9 mouse cellular contexts compared by ENCODE assay signal in the genomic region with DNA sequence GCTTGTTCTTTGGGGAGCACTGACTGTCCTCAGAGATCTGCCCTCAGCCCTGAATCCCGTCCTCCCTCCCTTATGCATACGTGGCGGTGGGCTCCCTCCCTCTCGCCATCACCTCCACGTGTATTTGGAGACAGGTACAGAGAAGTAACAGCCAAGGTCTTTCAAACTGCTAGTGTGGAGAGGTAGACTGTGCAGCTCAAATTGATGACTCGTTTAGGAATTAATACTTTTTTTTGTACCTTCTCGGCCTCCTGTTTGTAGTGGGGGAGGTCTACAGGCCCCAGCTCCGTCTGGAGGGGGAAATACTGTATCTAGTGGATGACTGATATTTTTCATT.
DNase-seq lines count a peak whose midpoint lies in the region; ATAC-seq and TF ChIP-seq lines count a peak whose summit lies in the region.
"Had no signal": no experiment of that assay in that cellular context is flagged by ENCODE, and none has a peak within 500 bp of the region (broad histone marks: within the 10 kb centered on the region; RNA-seq: fewer than 3 reads in every experiment).

No protein-coding gene starts in this region.

- no peaks in the 10 kb centered on the region for H3K9me3 ChIP-seq in heart, embryonic 11.5 days (replicated peaks; ENCODE audit: control insufficient read depth, low read length)
- no peaks in the 10 kb centered on the region for H3K9me3 ChIP-seq in ES-E14 (ENCODE audit: control insufficient read depth, insufficient read depth, low read depth, low read length)
- no peaks in the 10 kb centered on the region for H3K9me3 ChIP-seq in forebrain, embryonic 16.5 days (ENCODE audit: control insufficient read depth, low read length)
- H3K9me3 ChIP-seq in midbrain, embryonic 10.5 days (replicated peaks) = no peaks in the 10 kb centered on the region

- peak overlapping the region; percentile 65 for H3K4me3 ChIP-seq in heart, embryonic 11.5 days (ENCODE audit: low read depth, low read length)
- H3K4me3 ChIP-seq in ES-E14 (ENCODE audit: insufficient read depth in 1 of 2, low read depth in 1 of 2, low read length in 2 of 2, poor library complexity in 1 of 2, severe bottlenecking in 1 of 2) = peak overlapping the region; percentile 80 to 85
- H3K4me3 ChIP-seq in forebrain, embryonic 16.5 days (replicated peaks; ENCODE audit: low read length) = peak overlapping the region; percentile 70
- peak overlapping the region; percentile 66 for H3K4me3 ChIP-seq in midbrain, embryonic 10.5 days

- intact Hi-C loops in heart, postnatal 36 days (cut with DNase I) = loop anchor here (5.0 kb wide), 1 partner anchor 217 kb away; no protein-coding TSS in a partner anchor

- H3K4me2 ChIP-seq in heart, embryonic 11.5 days = peak overlapping the region; percentile 91
- peak overlapping the region; percentile 89 for H3K4me2 ChIP-seq in forebrain, embryonic 16.5 days (ENCODE audit: low read length)

- H3K4me1 ChIP-seq in heart, embryonic 11.5 days (ENCODE audit: control insufficient read depth, insufficient read depth, low read length) = peaks cover 10% of the 10 kb centered on the region; the same call in 1 of the 2 replicates
- peaks cover 0 to 4% of the 10 kb centered on the region in 2 experiments; a peak in 1 of 4 replicates for H3K4me1 ChIP-seq in ES-E14 (ENCODE audit: control insufficient read depth in 2 of 2, insufficient read depth in 2 of 2, low read length in 2 of 2, poor library complexity in 1 of 2)
- H3K4me1 ChIP-seq in forebrain, embryonic 16.5 days (replicated peaks; ENCODE audit: control insufficient read depth, insufficient read depth, low read length) = peaks cover 23% of the 10 kb centered on the region
- H3K4me1 ChIP-seq in midbrain, embryonic 10.5 days = peaks cover 17% of the 10 kb centered on the region

- H3K9ac ChIP-seq in heart, embryonic 11.5 days (ENCODE audit: low read depth, low read length) = peak overlapping the region; percentile 79; the same call in 1 of the 2 replicates
- H3K9ac ChIP-seq in ES-E14 (ENCODE audit: insufficient read depth, low read depth, low read length, poor library complexity, severe bottlenecking) = no peak overlapping the region
- H3K9ac ChIP-seq in forebrain, embryonic 16.5 days (replicated peaks; ENCODE audit: low read depth, low read length) = peak overlapping the region; percentile 90

- 9% methylated on average over 8 of the region's 8 CpGs for WGBS in heart, embryonic 11.5 days (ENCODE audit: insufficient replicate concordance)
- WGBS in forebrain, embryonic 16.5 days = 5% methylated on average over 8 of the region's 8 CpGs
- 5% methylated on average over 8 of the region's 8 CpGs for WGBS in midbrain, embryonic 10.5 days

- ATAC-seq in heart, embryonic 11.5 days (replicated peaks; ENCODE audit: insufficient number of reproducible peaks, low FRiP score, low TSS enrichment) = no peak
- peak; percentile 36 for ATAC-seq in forebrain, embryonic 16.5 days

- no peak for DNase-seq in heart, postnatal 36 days
- DNase-seq in ES-E14 (ENCODE audit: low read depth, low spot score) = no peak
- DNase-seq in midbrain, embryonic 10.5 days (ENCODE audit: low spot score) = no peak
- DNase-seq in thymus, adult 18-20 months = no peak
- DNase-seq in right cerebral cortex, adult 2 months (ENCODE audit: low spot score in 2 of 2) = no peak
- no peak for DNase-seq in lung, postnatal 36 days

- H3K27me3 ChIP-seq in heart, embryonic 11.5 days (ENCODE audit: control insufficient read depth, insufficient read depth, low read length) = peaks cover 14% of the 10 kb centered on the region; the same call in 1 of the 2 replicates
- peaks cover 6% of the 10 kb centered on the region; the same call in 1 of the 2 replicates for H3K27me3 ChIP-seq in forebrain, embryonic 16.5 days (replicated peaks; ENCODE audit: control insufficient read depth, insufficient read depth, low read length)
- H3K27me3 ChIP-seq in midbrain, embryonic 10.5 days (ENCODE audit: low read depth, poor library complexity, severe bottlenecking) = peaks cover 56% of the 10 kb centered on the region
- H3K27me3 ChIP-seq: CH12.LX had no signal

- no peak overlapping the region for H3K27ac ChIP-seq in heart, embryonic 11.5 days (ENCODE audit: low read depth, low read length)
- no peak overlapping the region for H3K27ac ChIP-seq in ES-E14 (ENCODE audit: insufficient read depth, low read depth, low read length, poor library complexity, severe bottlenecking)
- peak overlapping the region; percentile 72 for H3K27ac ChIP-seq in forebrain, embryonic 16.5 days (ENCODE audit: low read length)
- peak overlapping the region; percentile 84; the same call in 1 of the 2 replicates for H3K27ac ChIP-seq in midbrain, embryonic 10.5 days (replicated peaks)

- in situ Hi-C loops in ES-E14 (cut with MboI; ENCODE audit: low sequenced_read_pairs in 2 of 2, unreplicated experiment in 2 of 2) = no loop called here

- no peaks in the 10 kb centered on the region for H3K36me3 ChIP-seq in heart, embryonic 11.5 days (ENCODE audit: control insufficient read depth, insufficient read depth, low read length)
- no peaks in the 10 kb centered on the region for H3K36me3 ChIP-seq in ES-E14 (ENCODE audit: control insufficient read depth, insufficient read depth, low read length, poor library complexity, severe bottlenecking)
- no peaks in the 10 kb centered on the region for H3K36me3 ChIP-seq in forebrain, embryonic 16.5 days (ENCODE audit: control insufficient read depth, insufficient read depth)
- no peaks in the 10 kb centered on the region for H3K36me3 ChIP-seq in midbrain, embryonic 10.5 days

TF ChIP-seq in ES-E14, 5 proteins besides CTCF, POLR2A, EP300 and RAD21:
- TF ChIP-seq MAFK (IDR thresholded peaks at IDR 0.05; ENCODE audit: insufficient read depth, low read depth, low read length) (no peak), CHD2 (IDR thresholded peaks at IDR 0.05; ENCODE audit: low read depth, low read length) (no peak), HCFC1 (IDR thresholded peaks at IDR 0.05; ENCODE audit: borderline replicate concordance, insufficient read depth, low read length) (no peak), ZNF384 (IDR thresholded peaks at IDR 0.05; ENCODE audit: low read depth, low read length) (no peak), ZC3H11A (IDR thresholded peaks at IDR 0.05; ENCODE audit: borderline replicate concordance, low read depth, low read length) (no peak)

Comparison
In these comparisons a context has a peak if more than half of its experiments do, and no peak if none do; other contexts are left out.
1. H3K27ac ChIP-seq: peak in forebrain, embryonic 16.5 days (single experiment) and midbrain, embryonic 10.5 days (single experiment); none in heart, embryonic 11.5 days (single experiment) and ES-E14 (single experiment).
2. Peak in every context shown above with its lines, with median percentiles within 50 percentile points of each other: H3K4me3 ChIP-seq.